Mouse (Mus musculus): Measurements from ENCODE around the gene Psmb3.

- TF ChIP-seq GATA1 (IDR thresholded peaks at IDR 0.05; ENCODE audit: borderline replicate concordance, low read length) (no peak), FLI1 (IDR thresholded peaks at IDR 0.05; ENCODE audit: low read length) (no peak)
Measured at GRCm38 (mm10) chr11:97744063-97744717, 41.0 kb downstream of the Psmb3 start, which contains the start of gene Pip4k2b.

Measured in megakaryocyte, embryonic 14.5 days (primary cell).